Mouse (Mus musculus) lung, adult 18-20 months (tissue): ENCODE measurements around the gene Fam160b1.

Experiments
- DNase-seq, 2 experiments: peaks; one replicate each; pipeline ENCODE4 v3.0.0; 2022; ENCODE audit warnings: mixed read lengths in 2 of 2

Fam160b1 gene

DNA sequence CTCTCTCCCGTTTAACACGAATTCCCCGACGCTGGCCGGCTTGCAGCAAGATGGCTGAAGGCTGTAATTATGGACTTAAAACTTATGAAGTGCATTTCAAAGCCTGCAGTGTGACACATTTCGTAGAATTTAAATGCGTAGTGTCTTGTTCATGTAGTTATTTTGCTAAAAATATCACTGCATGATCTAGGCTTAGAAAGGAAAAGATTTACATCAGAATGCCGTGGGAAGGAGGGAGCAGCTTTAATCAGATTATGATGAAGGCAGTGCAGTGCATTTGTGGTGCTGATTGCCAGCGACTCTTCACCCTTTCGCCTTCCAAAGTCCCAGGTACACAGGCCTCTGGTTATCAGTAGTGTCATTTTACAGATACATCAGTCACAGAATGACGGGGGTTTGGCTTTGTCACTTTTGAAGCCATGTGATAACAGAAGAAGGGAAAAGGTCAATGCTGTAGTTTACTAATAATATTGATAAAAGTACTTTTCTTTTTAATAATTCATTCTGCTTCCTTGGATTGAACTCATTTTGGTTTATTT, 7.4 kb downstream of the Fam160b1 start:
- no peak for DNase-seq

GRCm38 (mm10) chr19:57373276-57373811, 12.9 kb downstream of the Fam160b1 start:
- DNase-seq = no peak

- no peak for DNase-seq
These were observed 14.7 kb downstream of the Fam160b1 start for GRCm38 (mm10) chr19:57375161-57375560.

DNA sequence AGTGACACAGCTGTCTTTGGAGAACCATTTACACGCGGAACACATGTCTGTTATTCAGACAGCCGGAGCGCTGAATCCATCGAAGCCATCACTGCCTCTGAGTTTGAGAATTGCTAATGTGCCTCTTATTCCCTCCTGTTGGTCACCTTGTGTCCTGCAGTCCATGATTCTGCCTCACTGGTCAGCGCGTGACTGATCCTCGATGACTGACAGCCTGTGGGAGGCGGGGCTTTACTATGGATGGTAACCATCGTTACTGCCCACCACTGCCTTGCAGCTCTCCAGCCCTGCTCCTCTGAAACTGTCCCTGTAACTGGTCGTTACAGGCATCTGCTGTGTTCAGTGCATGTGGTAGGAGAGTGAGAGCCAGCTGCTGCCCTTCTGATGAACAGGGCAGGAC, 15.3 kb downstream of the Fam160b1 start:
- DNase-seq = no peak

GRCm38 (mm10) chr19:57377043-57377703, 16.7 kb downstream of the Fam160b1 start:
- no peak for DNase-seq

- DNase-seq = no peak
These were observed 25.8 kb downstream of the Fam160b1 start for GRCm38 (mm10) chr19:57386176-57386693.

- DNase-seq = no peak
These were observed 31.1 kb downstream of the Fam160b1 start for GRCm38 (mm10) chr19:57391545-57391944.

GRCm38 (mm10) chr19:57393357-57393957, 33.0 kb downstream of the Fam160b1 start:
- DNase-seq = no peak

- no peak for DNase-seq
These were observed 36.1 kb downstream of the Fam160b1 start for GRCm38 (mm10) chr19:57396609-57397008.

DNA sequence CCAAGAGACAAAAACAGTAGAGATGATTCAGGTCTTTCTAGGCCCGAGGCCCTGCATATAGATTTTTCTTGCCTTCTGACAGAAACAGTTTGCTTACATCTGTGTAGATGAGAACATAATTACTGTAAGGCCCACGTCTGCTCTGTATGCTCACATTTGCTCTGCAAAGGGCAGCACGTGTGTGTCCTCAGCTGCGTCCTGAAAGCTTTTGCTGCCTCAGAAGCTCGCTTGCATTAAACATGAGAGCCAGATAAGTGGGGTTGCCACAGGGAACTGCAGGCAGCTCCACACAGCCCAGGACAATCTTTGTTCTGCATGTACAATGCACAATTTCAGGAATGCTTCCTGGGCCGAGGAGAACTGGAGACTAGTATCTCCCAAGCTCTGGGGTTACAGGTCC, 41.9 kb downstream of the Fam160b1 start:
- DNase-seq = no peak

DNA sequence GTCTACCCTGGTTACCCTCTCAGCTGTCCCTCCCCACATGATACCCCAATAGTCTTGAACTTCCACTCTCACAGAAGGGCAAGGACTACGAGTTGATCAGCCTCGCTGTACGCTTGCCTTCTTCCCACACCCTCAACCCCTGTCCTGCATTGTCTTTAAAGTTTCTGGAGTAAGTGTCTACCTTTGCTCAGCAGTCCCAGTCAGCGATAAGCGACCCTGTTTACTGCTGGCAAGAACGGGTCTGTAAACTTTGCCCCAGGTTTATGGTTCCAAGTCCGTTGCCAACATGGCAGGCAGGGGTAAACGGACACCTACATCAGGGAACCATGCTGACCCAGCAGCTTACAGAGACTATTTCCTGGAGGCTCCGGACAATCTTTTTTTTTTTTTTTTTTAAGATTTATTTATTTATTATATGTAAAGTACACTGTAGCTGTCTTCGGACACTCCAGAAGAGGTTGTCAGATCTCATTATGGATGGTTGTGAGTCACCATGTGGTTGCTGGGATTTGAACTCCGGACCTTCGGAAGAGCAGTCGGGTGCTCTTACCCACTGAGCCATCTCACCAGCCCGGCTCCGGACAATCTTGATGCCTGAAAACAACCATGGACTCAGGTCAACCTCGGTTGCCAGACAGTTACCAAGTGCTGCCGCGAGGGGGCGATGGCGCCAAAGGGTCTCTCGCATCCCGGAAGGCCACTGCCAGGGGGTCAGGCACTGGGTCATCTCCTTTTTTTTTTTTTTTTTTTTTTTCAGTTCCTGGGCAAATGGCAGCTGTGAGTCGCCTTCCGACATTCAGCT, 43.4 kb downstream of the Fam160b1 start:
- DNase-seq = peak; percentile 75 to 79

DNA sequence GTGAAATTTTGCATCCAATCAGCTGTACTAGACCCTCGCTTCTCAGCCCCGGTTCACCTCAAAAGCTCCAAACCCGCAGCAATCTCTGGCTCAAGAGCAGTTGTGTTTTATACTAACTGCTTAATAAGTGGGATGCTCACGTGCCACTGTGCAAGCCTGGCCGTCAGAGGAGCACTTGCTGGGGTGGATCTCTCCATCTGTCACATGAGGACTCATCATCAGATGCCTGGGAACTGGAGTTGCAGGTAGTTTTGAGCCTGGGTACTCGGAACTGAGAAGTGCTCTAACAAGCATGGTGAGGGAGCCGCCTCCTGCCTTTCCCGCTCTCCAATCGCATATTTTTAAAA, 44.0 kb downstream of the Fam160b1 start:
- no peak for DNase-seq

DNA sequence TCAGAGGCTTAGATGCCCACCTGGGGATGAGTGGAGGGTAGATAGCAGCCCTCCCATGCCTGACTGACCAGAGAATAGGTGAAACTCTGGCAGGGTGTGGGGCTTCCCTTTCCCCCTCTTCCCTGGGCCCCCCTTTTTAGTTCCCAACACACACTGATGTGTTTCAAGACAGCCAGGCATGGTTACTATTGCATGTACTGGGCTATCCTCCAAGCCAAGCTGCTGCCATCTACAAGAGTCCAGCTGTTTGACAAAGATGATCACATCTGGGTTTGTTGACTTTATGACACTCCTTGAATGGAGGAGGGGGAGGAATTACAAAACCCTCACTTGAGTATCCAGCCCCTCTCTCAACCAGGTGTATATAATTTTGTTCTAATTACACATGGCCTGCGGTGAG, 47.5 kb downstream of the Fam160b1 start:
- peak in 1 of 2 experiments; percentile 22 for DNase-seq

DNA sequence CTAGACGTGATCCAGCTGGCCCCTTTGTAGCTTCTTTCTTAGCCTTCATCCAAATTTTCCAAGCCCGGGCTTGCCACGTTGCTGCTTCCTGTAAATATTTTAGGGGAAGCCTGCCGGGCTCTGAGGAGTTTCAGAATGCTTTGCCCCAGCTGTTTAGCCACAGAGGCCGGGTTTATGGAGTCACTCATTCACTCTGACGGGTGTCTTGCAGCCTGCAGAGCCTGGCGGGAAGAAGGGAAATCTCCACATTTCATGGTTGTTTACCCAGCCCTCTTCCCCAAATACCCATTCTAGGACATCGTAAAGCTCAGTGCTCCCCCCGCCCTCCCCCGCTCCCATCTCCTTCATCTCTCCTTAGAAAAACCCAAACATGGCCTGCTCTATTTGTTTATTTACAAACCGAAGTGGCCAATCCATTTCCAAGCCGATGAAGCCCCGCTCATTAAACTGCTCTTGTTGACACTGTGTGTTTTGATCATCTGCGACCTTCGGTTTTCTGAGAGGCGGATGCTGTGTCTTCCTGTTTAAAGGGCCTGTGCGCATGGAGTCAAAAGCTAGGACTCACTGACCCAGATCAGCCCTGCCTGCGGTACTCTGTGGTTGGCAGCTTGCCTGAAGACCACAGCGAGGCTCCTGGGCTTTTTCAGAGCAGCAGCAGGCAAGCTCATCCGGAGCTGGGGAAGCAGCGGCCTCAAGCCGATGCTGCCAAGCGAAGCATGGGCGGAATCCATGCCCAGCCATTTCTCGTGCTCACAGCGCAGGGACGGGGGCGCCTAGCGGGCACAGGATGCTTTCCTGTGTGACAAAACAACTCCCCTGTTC, 51.1 kb downstream of the Fam160b1 start:
- DNase-seq = peak; percentile 61 to 68

- no peak for DNase-seq
These were observed 52.7 kb downstream of the Fam160b1 start for GRCm38 (mm10) chr19:57413170-57413569.

GRCm38 (mm10) chr19:57413918-57414317, 53.4 kb downstream of the Fam160b1 start:
- DNase-seq = no peak

- no peak for DNase-seq
These were observed 54.7 kb downstream of the Fam160b1 start for GRCm38 (mm10) chr19:57415031-57415807.

DNA sequence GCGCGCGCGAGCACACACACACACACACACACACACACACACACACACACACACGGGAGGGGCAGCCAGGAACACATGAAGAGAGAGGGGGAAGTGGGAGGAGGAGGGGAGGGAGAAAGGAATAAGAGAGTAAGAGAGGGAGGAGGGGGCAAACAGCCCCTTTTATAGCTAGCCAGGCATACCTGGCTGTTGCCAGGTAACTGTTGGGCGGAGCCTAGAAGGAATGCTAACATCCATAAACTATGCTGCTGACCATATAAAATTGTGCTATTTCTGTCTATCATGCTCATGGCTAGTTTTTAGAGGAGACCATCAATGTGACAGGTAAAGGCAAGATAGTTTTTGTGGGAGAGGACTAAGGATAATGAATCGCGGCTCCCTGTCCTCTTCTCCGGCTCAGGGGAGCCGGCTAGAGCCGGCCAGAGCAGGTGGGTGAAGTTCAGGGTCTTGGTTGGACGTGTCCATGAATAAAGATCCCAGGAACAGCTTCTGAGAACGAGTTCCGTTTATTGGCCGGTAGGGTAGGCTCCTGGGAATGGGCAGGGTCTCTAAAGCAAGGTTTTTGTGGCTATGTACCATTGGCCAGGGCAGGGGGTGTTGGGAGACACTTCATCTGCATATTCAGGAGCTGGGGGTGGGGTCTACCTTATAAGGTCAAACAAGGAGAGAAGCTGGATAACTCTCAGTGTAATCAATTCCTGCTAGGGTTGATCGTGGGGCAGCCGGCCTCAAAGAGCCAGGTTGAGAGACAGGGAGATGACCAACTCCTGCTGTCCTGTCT, 57.5 kb downstream of the Fam160b1 start:
- DNase-seq = no peak

- DNase-seq = peak in 1 of 2 experiments; percentile 24
These were observed 62.9 kb downstream of the Fam160b1 start for GRCm38 (mm10) chr19:57423402-57423801.

DNA sequence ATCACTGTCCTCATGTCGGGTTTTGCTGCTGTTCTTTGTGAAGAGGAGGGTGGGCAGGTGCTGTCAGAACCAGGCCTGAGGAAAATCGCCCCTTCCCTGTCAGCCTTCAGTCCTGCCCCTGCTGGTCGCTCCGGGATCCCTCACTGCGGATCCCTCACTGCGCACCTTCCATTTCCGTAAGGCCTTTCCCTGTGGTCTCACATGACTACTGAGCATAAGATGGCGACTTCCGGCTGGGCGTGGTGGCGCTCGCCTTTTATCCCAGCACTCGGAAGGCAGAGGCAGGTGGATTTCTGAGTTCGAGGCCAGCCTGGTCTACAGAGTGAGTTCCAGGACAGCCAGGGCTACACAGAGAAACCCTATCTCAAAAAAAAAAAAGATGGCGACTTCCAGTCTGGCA, 64.8 kb downstream of the Fam160b1 start:
- no peak for DNase-seq

DNA sequence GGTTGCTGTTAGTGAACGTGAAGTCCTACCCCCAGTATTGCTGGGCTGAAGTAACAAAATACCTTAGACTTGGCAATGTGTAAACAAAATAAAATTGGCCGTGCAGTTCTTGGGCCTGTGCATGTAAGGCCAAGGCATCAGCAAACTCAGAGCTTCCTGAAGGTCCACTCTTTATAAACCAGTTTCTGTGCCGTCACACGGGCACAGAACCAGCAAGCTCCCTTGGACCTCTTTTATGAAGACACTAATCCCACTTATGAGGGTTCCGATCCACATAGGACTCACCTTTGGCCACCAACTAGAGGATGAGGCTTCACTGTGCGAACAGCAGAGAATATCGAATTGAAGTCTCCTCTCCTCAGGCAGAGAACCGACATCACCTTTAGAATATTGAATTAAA, 66.4 kb downstream of the Fam160b1 start:
- no peak for DNase-seq
